Mouse (Mus musculus): Measurements from ENCODE around the gene A930033H14Rik. TPM values are rescaled to one million over a fixed set of nuclear protein-coding genes. Genes with fewer than 3 reads are reported as not detected.

Gene A930033H14Rik
- polyA plus RNA-seq, 1 experiment from 2014 or later, result 0.47 TPM

DNA sequence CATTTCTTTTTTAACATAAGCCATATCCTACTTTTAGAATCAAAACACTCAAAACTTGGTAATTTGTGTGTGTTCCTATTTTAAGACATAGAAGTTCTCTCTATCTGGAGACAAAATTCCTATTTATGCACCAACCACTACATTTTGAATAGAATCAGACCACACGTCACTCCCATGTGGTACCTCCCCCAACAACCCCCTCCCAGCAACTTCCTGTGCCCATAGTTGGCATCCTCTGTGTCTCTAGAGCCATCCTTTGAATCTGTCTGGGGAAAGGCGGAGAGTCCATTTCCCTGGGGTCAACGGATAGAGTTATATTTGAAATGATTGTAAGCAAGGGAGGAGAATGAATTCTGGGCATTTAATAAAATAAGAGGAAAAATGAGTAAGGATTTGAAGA lies 36.8 kb downstream of the A930033H14Rik start:
- H3K4me2 ChIP-seq (ENCODE audit: low read depth, low read length), result no peak overlapping the region
- no peak overlapping the region for H3K27ac ChIP-seq (ENCODE audit: low read length)
- no peak overlapping the region for H3K4me3 ChIP-seq (ENCODE audit: low read depth, low read length)
- H3K9ac ChIP-seq (ENCODE audit: low read depth, low read length), result no peak overlapping the region
- H3K36me3 ChIP-seq (ENCODE audit: control insufficient read depth, insufficient read depth), result no peaks in the 10 kb centered on the region
- no peaks in the 10 kb centered on the region for H3K27me3 ChIP-seq (ENCODE audit: control insufficient read depth, insufficient read depth, low read depth, low read length)
- H3K4me1 ChIP-seq (ENCODE audit: control insufficient read depth, low read depth, low read length), result no peaks in the 10 kb centered on the region
- 54% methylated on average over 3 of the region's 3 CpGs for WGBS (ENCODE audit: insufficient replicate concordance)
- ATAC-seq (ENCODE audit: low read depth), result no peak
- H3K9me3 ChIP-seq (replicated peaks; ENCODE audit: control insufficient read depth, low read length), result peaks cover 4% of the 10 kb centered on the region

DNA sequence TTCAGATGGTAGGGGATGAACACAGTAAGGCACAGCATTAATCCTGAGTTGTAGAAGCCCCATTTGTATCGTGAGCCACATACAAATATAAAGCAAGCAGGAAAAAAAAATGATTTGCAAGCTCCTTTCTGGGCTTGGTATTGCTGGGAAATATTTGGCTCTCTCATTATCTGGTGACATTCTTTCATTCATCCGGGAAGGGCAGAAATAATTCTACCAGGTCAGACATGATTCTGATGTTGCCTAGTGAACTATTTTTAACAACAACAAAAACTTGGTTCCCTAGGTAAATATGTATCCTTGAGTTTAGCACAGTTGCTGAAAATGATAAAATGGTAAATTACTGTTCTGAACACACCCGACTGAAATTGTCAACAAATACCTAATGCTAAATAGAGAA lies 40.5 kb downstream of the A930033H14Rik start:
- H3K36me3 ChIP-seq (ENCODE audit: control insufficient read depth, insufficient read depth), result no peaks in the 10 kb centered on the region
- 55% methylated on average over 3 of the region's 3 CpGs for WGBS (ENCODE audit: insufficient replicate concordance)
- no peak overlapping the region for H3K4me2 ChIP-seq (ENCODE audit: low read depth, low read length)
- H3K4me3 ChIP-seq (ENCODE audit: low read depth, low read length), result no peak overlapping the region
- H3K4me1 ChIP-seq (ENCODE audit: control insufficient read depth, low read depth, low read length), result no peaks in the 10 kb centered on the region
- H3K27ac ChIP-seq (ENCODE audit: low read length), result no peak overlapping the region
- no peak for ATAC-seq (ENCODE audit: low read depth)
- no peak overlapping the region for H3K9ac ChIP-seq (ENCODE audit: low read depth, low read length)
- H3K9me3 ChIP-seq (replicated peaks; ENCODE audit: control insufficient read depth, low read length), result no peaks in the 10 kb centered on the region
- no peaks in the 10 kb centered on the region for H3K27me3 ChIP-seq (ENCODE audit: control insufficient read depth, insufficient read depth, low read depth, low read length)

DNA sequence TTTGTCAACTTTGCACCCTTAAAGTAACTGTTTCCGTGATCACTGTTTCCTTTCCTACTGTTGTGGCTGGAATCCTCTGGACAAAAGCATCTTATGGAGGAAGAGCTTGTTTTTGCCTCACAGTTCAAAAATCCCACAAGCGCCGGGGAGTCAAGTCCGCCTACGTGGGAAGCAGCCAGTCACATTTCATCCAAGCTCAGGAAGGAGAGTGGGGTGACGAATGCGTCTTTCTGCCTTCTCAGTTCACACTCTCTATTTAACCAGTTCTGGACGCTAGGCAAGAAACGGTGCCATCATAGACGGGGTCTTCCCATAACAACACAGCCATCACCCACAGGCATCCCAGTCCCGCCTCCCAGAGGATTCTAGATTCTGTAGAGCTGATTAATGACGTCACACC lies 46.4 kb downstream of the A930033H14Rik start:
- Histone ChIP-seq H3K27ac (ENCODE audit: low read length) (peak overlapping the region; percentile 18; the same call in 1 of the 2 replicates), H3K36me3 (ENCODE audit: control insufficient read depth, insufficient read depth) (no peaks in the 10 kb centered on the region)

DNA sequence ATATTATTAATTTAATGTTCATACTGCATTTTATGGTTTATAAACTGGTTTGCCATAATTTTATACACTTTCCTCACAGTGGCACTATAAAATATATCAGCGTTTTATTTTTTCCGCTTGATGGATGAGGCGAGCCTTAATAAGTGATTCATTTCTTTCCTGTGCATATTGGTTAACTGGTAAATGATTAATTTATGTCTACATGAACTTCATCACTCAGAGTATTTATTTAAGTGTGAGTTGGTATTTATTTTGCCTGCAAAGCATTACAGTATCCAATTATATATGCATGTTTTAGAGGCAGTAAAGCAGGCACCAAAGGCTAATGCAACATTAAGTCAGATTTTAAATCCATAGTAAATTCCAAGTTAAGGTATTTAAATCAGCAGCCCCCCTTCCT lies 47.1 kb downstream of the A930033H14Rik start:
- no peaks in the 10 kb centered on the region for H3K27me3 ChIP-seq (ENCODE audit: control insufficient read depth, insufficient read depth, low read depth, low read length)
- WGBS (ENCODE audit: insufficient replicate concordance), result 52% methylated on average over 3 of the region's 3 CpGs
- H3K4me1 ChIP-seq (ENCODE audit: control insufficient read depth, low read depth, low read length), result no peaks in the 10 kb centered on the region
- no peak overlapping the region for H3K9ac ChIP-seq (ENCODE audit: low read depth, low read length)
- H3K27ac ChIP-seq (ENCODE audit: low read length), result peak overlapping the region; percentile 18; the same call in 1 of the 2 replicates
- H3K36me3 ChIP-seq (ENCODE audit: control insufficient read depth, insufficient read depth), result no peaks in the 10 kb centered on the region
- no peak overlapping the region for H3K4me3 ChIP-seq (ENCODE audit: low read depth, low read length)
- H3K4me2 ChIP-seq (ENCODE audit: low read depth, low read length), result no peak overlapping the region
- no peaks in the 10 kb centered on the region for H3K9me3 ChIP-seq (replicated peaks; ENCODE audit: control insufficient read depth, low read length)
- ATAC-seq (ENCODE audit: low read depth), result peak; percentile 70

More for the DNA sequence above, 46.4 kb downstream of the A930033H14Rik start:
- no peak overlapping the region for H3K9ac ChIP-seq (ENCODE audit: low read depth, low read length)
- no peaks in the 10 kb centered on the region for H3K4me1 ChIP-seq (ENCODE audit: control insufficient read depth, low read depth, low read length)
- no peak overlapping the region for H3K4me2 ChIP-seq (ENCODE audit: low read depth, low read length)
- whole genome bisulfite sequencing (ENCODE audit: insufficient replicate concordance), result 52% methylated on average over 12 of the region's 12 CpGs
- H3K27me3 ChIP-seq (ENCODE audit: control insufficient read depth, insufficient read depth, low read depth, low read length), result no peaks in the 10 kb centered on the region
- no peak overlapping the region for H3K4me3 ChIP-seq (ENCODE audit: low read depth, low read length)
- no peaks in the 10 kb centered on the region for H3K9me3 ChIP-seq (replicated peaks; ENCODE audit: control insufficient read depth, low read length)
- ATAC-seq (ENCODE audit: low read depth), result no peak

DNA sequence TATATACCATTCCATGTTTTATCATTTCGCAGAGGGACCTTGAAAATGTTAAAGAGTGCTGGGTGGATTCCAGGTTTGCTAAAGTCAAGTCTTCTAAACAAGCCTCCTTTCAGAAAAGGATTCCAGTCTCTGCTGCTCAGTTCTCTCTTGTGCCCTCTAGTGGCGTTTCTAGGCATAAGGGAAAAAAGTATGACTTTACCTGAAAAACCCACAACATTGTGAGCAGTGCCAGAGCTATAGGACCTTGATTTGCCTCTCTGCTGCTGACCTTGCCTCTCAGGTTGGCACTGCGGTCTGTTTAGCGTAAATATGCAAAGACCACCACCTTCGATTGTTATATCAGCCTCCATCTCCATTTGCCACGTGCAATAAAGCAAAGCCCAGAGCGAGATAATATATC lies 47.8 kb downstream of the A930033H14Rik start:
- Histone ChIP-seq H3K36me3 (ENCODE audit: control insufficient read depth, insufficient read depth) (no peaks in the 10 kb centered on the region), H3K4me2 (ENCODE audit: low read depth, low read length) (no peak overlapping the region), H3K9me3 (replicated peaks; ENCODE audit: control insufficient read depth, low read length) (no peaks in the 10 kb centered on the region), H3K27me3 (ENCODE audit: control insufficient read depth, insufficient read depth, low read depth, low read length) (no peaks in the 10 kb centered on the region), H3K27ac (ENCODE audit: low read length) (peak overlapping the region; percentile 4; the same call in 1 of the 2 replicates), H3K4me3 (ENCODE audit: low read depth, low read length) (no peak overlapping the region), H3K4me1 (ENCODE audit: control insufficient read depth, low read depth, low read length) (no peaks in the 10 kb centered on the region), H3K9ac (ENCODE audit: low read depth, low read length) (no peak overlapping the region)
- ATAC-seq (ENCODE audit: low read depth), result no peak
- 42% methylated on average over 7 of the region's 7 CpGs for WGBS (ENCODE audit: insufficient replicate concordance)

DNA sequence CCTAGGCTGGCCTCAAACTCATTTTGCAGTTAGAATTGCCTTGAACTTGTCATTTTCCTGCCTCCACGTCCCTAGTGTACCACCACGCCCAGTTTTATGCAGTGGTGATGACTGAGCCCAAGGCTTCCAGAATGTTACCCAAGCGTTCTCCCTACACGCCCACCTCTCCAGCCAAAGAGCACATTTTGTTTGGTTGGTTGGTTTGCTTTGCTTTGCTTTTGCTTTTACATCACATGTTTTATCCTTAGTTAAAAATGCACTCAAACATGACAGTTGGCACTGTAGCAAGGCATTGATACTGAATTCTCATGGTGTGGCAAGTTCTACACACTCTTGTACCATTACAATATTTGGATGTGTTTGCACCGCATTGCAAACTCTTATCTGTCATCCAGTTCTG lies 49.7 kb downstream of the A930033H14Rik start:
- Histone ChIP-seq H3K4me1 (ENCODE audit: control insufficient read depth, low read depth, low read length) (no peaks in the 10 kb centered on the region), H3K36me3 (ENCODE audit: control insufficient read depth, insufficient read depth) (no peaks in the 10 kb centered on the region), H3K9ac (ENCODE audit: low read depth, low read length) (no peak overlapping the region), H3K4me3 (ENCODE audit: low read depth, low read length) (no peak overlapping the region), H3K9me3 (replicated peaks; ENCODE audit: control insufficient read depth, low read length) (no peaks in the 10 kb centered on the region), H3K4me2 (ENCODE audit: low read depth, low read length) (no peak overlapping the region), H3K27ac (ENCODE audit: low read length) (no peak overlapping the region), H3K27me3 (ENCODE audit: control insufficient read depth, insufficient read depth, low read depth, low read length) (no peaks in the 10 kb centered on the region)
- no peak for ATAC-seq (ENCODE audit: low read depth)
- 59% methylated on average over 5 of the region's 5 CpGs for WGBS (ENCODE audit: insufficient replicate concordance)

DNA sequence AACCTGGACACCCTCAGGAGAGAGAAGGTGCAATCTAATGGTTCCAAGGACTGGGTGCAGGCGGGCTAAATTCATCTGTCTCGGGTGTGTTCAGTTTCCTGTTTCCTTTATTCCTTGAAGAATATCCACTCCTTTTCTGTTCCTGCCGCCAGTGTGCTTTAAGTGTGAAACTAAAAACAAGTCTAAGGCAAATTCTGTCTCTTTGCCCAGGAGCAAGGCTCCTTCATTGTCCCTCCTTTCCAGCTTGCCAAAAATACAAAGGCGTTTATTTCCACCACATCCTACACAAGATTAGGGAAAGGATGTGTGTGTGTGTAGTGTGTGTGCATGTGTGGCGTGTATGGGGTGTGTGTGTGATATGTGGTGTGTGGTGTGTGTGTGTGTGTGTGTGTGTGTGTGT lies 50.3 kb downstream of the A930033H14Rik start:
- 45% methylated on average over 5 of the region's 5 CpGs for WGBS (ENCODE audit: insufficient replicate concordance)
- ATAC-seq (ENCODE audit: low read depth), result no peak
- Histone ChIP-seq H3K9me3 (replicated peaks; ENCODE audit: control insufficient read depth, low read length) (no peaks in the 10 kb centered on the region), H3K9ac (ENCODE audit: low read depth, low read length) (no peak overlapping the region), H3K4me2 (ENCODE audit: low read depth, low read length) (no peak overlapping the region), H3K4me3 (ENCODE audit: low read depth, low read length) (no peak overlapping the region), H3K4me1 (ENCODE audit: control insufficient read depth, low read depth, low read length) (no peaks in the 10 kb centered on the region), H3K36me3 (ENCODE audit: control insufficient read depth, insufficient read depth) (no peaks in the 10 kb centered on the region), H3K27me3 (ENCODE audit: control insufficient read depth, insufficient read depth, low read depth, low read length) (no peaks in the 10 kb centered on the region), H3K27ac (ENCODE audit: low read length) (no peak overlapping the region)

DNA sequence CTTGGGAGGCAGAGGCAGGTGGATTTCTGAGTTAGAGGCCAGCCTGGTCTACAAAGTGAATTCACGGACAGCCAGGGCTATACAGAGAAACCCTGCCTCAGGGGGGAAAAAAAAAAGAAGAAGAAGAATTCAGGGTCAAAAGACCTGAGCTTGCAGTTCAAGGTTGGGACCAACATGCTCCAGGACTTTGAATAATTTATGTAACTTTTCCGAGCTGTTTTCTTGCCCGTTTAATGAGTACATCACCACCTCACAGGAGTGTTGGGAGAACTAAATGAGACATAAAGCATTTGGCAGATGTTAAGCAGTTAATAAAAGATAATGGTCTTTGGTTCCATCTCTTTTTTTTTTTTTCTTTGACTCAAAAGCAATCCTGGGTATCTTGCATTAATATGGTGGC lies 51.4 kb downstream of the A930033H14Rik start:
- Histone ChIP-seq H3K4me3 (ENCODE audit: low read depth, low read length) (no peak overlapping the region), H3K27me3 (ENCODE audit: control insufficient read depth, insufficient read depth, low read depth, low read length) (no peaks in the 10 kb centered on the region), H3K9me3 (replicated peaks; ENCODE audit: control insufficient read depth, low read length) (no peaks in the 10 kb centered on the region), H3K4me1 (ENCODE audit: control insufficient read depth, low read depth, low read length) (no peaks in the 10 kb centered on the region), H3K36me3 (ENCODE audit: control insufficient read depth, insufficient read depth) (no peaks in the 10 kb centered on the region), H3K9ac (ENCODE audit: low read depth, low read length) (no peak overlapping the region), H3K4me2 (ENCODE audit: low read depth, low read length) (no peak overlapping the region), H3K27ac (ENCODE audit: low read length) (no peak overlapping the region)
- 50% methylated on average over 3 of the region's 3 CpGs for WGBS (ENCODE audit: insufficient replicate concordance)
- no peak for ATAC-seq (ENCODE audit: low read depth)

DNA sequence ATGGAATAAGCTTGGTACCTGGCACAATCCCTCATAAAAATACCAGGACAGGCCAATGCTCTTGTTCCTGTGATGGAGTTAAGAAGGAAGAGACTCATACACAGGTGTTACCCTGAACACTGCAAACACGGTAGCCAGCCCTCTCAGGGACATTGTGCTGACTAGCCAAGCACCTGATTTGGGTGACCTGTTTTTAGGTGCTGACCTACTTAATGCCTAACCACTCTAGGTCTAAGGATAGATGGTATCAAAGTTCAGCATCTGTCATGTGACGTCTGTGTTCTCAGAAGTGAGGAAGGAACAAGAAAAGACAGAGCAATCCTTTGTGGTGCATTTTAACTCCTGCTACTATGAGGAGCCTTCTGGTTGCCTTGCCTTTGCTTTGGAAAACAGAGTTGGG lies 52.0 kb downstream of the A930033H14Rik start:
- Histone ChIP-seq H3K27ac (ENCODE audit: low read length) (no peak overlapping the region), H3K4me1 (ENCODE audit: control insufficient read depth, low read depth, low read length) (no peaks in the 10 kb centered on the region), H3K9ac (ENCODE audit: low read depth, low read length) (no peak overlapping the region), H3K36me3 (ENCODE audit: control insufficient read depth, insufficient read depth) (no peaks in the 10 kb centered on the region), H3K4me3 (ENCODE audit: low read depth, low read length) (no peak overlapping the region), H3K9me3 (replicated peaks; ENCODE audit: control insufficient read depth, low read length) (no peaks in the 10 kb centered on the region), H3K4me2 (ENCODE audit: low read depth, low read length) (no peak overlapping the region), H3K27me3 (ENCODE audit: control insufficient read depth, insufficient read depth, low read depth, low read length) (no peaks in the 10 kb centered on the region)
- ATAC-seq (ENCODE audit: low read depth), result peak; percentile 80; the same call in 1 of the 2 replicates
- 43% methylated on average over 2 of the region's 2 CpGs for WGBS (ENCODE audit: insufficient replicate concordance)

Measured in liver, embryonic 16.5 days (tissue).